Mouse (Mus musculus): ENCODE data around the gene Lrrc8e.

Lrrc8e gene

GRCm38 (mm10) chr8:4258233-4258632 is 31.6 kb downstream of the Lrrc8e start:
- peak; percentile 83 for DNase-seq

DNA sequence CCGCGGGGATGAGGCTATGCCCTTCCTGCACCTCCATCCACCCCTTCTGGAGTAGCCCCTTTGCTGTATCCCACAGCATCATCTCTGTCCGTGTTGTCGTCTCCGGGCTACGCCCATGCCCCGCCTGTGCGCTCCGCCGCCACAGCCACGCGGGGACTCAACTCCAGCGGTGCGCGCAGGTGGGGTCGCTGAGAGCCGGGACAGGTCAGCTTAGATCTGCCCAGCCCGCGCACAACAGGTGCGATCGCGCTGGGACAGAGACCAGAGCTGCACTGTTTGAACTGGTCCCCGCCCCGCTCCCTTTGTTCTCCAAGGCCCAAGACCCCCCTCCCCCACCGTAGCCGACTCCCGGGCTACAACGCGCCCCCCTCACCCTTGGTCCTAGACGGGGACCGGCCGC is 32.1 kb downstream of the Lrrc8e start:
- DNase-seq: no peak

GRCm38 (mm10) chr8:4259125-4259804 is 32.6 kb downstream of the Lrrc8e start, which contains the start of gene Ctxn1:
TSS of gene Ctxn1 (minus strand) at chr8:4259274.
- DNase-seq: peak; percentile 98

GRCm38 (mm10) chr8:4259805-4260170 is 33.2 kb downstream of the Lrrc8e start:
- no peak for DNase-seq

DNA sequence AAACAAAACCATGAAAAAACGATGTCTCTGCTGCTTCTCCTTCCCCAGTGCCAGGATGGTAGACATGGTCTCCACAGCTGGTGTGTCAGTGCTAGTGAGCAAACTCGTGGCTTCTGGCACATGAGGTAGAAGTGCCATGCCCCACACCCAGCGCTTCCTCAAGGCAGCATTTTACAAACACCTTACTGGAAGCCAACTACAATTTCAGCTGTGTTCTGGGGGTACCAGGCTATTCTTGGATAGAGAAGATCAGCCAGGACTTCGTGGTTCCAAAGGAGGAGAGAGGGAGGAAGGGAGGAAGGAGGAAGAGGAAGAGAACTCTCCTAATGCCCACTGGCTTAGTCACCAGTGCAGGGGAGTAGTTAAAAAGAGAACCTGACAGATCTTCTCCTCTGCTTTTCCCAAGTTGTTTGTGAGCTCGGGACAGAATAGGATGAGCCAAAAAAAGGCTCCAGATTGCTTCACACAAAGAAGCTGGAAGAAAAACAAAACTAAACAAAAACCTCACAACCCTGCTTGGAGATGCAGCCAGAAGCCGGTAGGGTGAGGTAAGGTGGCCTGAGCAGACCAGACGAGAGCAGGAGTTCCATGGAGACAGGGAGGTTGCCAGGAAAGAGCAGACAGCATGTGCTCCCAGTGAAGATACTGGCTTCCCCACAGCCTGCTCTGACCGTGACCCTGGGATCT is 36.6 kb downstream of the Lrrc8e start:
- DNase-seq: no peak

- DNase-seq: no peak
Observed at GRCm38 (mm10) chr8:4265160-4265914, 38.7 kb downstream of the Lrrc8e start.

DNA sequence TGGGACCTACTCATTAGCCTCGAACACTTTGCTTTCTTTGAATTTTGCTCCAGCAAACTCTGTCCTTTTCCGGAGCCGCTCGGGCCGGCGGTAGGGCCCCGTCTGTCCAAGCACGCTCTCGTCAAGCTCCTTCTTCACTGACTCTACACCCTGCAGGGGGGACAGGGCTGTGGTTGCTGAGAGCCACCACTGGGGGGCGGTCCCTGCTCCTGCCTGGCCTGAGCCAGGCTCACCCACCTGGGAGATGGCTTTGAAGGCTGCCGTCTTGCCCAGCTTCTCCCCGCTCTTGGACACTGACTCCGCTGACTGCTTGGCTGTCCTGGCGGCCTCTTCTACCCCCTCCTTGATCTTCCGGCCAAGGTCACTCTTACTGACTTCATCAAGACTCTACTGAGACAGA is 41.0 kb downstream of the Lrrc8e start:
- DNase-seq: no peak

DNA sequence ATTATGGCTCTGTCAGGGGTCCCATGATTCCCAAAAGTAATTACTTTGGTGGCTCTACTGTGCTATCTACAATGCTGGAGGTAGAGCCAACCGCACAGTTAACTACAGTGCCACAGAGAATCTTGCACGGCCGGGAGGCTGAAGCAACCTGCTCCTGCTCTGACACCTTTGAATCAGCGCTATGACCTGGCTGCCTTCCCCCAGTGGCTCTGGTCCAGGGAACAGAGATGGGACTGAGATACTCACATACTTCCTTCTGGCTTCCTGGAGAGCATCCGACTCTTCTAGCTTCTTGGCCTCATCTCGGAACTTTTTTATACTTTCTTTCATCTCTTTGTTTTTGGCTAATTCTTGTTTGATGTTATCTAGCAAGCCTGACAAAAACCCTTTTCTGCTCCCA is 43.0 kb downstream of the Lrrc8e start:
- DNase-seq: no peak

GRCm38 (mm10) chr8:4275275-4276110 is 48.9 kb downstream of the Lrrc8e start, which contains the start of gene Timm44:
TSS of gene Timm44 (minus strand) at chr8:4275913.
- peak; percentile 93 for DNase-seq

- DNase-seq: no peak
Observed at GRCm38 (mm10) chr8:4276111-4276465, 49.5 kb downstream of the Lrrc8e start.

Measured in liver (tissue).